Mouse (Mus musculus): Measurements from ENCODE around the gene Kif11. TPM values are rescaled to one million over a fixed set of nuclear protein-coding genes. Genes with fewer than 3 reads are reported as not detected.

Gene Kif11
- 0.15 and 0.39 TPM in 2 replicates for polyA plus RNA-seq (2021; fragmentation: Nextera tagmentation)
- long read RNA-seq, experiment 1 = 0 reads
- long read RNA-seq, experiment 2, partial matches to known transcripts = 1 of 1 reads
- long read RNA-seq, experiment 2, other reads (novel, unspliced or antisense) = 0 of 1 reads

GRCm38 (mm10) chr19:37375755-37376615, at the start of gene Kif11:
Gene Kif11, plus strand, starts transcription at chr19:37376403.

GRCm38 (mm10) chr19:37337752-37338151, 38.5 kb upstream of the Kif11 start, which contains the start of gene Ide:
Gene Ide, minus strand, starts transcription at chr19:37337852.

GRCm38 (mm10) chr19:37434263-37434951, 58.2 kb downstream of the Kif11 start, which contains the start of gene Hhex:
Gene Hhex, plus strand, starts transcription at chr19:37434810.

Other genes starting within 250 kb of the Kif11 start
- 25.5 and 26.1 TPM in 2 replicates for gene March5, start 168.9 kb upstream of the Kif11 start, polyA plus RNA-seq (2021; fragmentation: Nextera tagmentation)
- 11.2 and 18.8 TPM in 2 replicates for gene Cpeb3, start 167.8 kb upstream of the Kif11 start, polyA plus RNA-seq (2021; fragmentation: Nextera tagmentation)
- gene Ide, start 38.6 kb upstream of the Kif11 start, polyA plus RNA-seq (2021; fragmentation: Nextera tagmentation) = 23.6 and 34.5 TPM in 2 replicates
- gene Hhex, start 58.4 kb downstream of the Kif11 start, polyA plus RNA-seq (2021; fragmentation: Nextera tagmentation) = 1.3 and 1.5 TPM in 2 replicates
- gene Exoc6, start 174.0 kb downstream of the Kif11 start, polyA plus RNA-seq (2021; fragmentation: Nextera tagmentation) = 27.8 and 27.9 TPM in 2 replicates

Data from layer of hippocampus, adult 6 months (tissue).